Mouse (Mus musculus) lung, postnatal 0 days (tissue): ENCODE measurements at regions not wholly inside any gene's neighbourhood (a gene's known extent, or its start where the extent isn't known, plus 50 kb on each side); places are given as distances from the start of the nearest gene placed in this dataset.

Experiments
- CTCF ChIP-seq: IDR thresholded peaks from 2 replicates; pipeline ENCODE4 v1.5.1; 2016; ENCODE audit warnings: antibody characterized with exemption, mild to moderate bottlenecking
- EP300 ChIP-seq: IDR thresholded peaks from 2 replicates; pipeline ENCODE4 v1.6.1; 2016; ENCODE audit warnings: antibody characterized with exemption, mild to moderate bottlenecking, control low read depth

- TF ChIP-seq CTCF (no peak), EP300 (no peak)
Observed at GRCm38 (mm10) chr16:47536524-47536923, 747.0 kb upstream of the Dppa4 start.
